ENCODE assay signal across 7 mouse cellular contexts in genomic region chr9:90700236-90701179, GRCm38 (mm10).
DNase-seq lines count a peak whose midpoint lies in the region; ATAC-seq and TF ChIP-seq lines count a peak whose summit lies in the region.

No protein-coding gene starts in this region.

- DNase-seq in liver, adult 2 months (ENCODE audit: extremely low read depth, low read depth, low spot score), result peak; percentile 45
- DNase-seq in cerebellum, adult 9-10 months, result peak; percentile 91
- no peak for DNase-seq in ovary, postnatal 36 days (ENCODE audit: low spot score)
- DNase-seq in testis, postnatal 14 days (ENCODE audit: low spot score), result no peak

- no peaks in the 10 kb centered on the region for H3K4me1 ChIP-seq in liver, adult 2 months (ENCODE audit: control insufficient read depth, insufficient read depth, low read length)
- H3K4me1 ChIP-seq in liver, embryonic 12.5 days, result no peaks in the 10 kb centered on the region
- peaks cover 5% of the 10 kb centered on the region; the same call in 1 of the 2 replicates for H3K4me1 ChIP-seq in neural tube, embryonic 15.5 days

- H3K79me2 ChIP-seq in liver, adult 2 months (ENCODE audit: control insufficient read depth, insufficient read depth, low read length), result no peaks in the 10 kb centered on the region

- no peak overlapping the region for H3K27ac ChIP-seq in liver, adult 2 months (replicated peaks; ENCODE audit: insufficient read depth, low read depth, low read length)
- H3K27ac ChIP-seq in liver, embryonic 12.5 days, result no peak overlapping the region
- peak overlapping the region; percentile 54 for H3K27ac ChIP-seq in neural tube, embryonic 15.5 days (replicated peaks)

- ATAC-seq in liver, embryonic 12.5 days, result no peak
- ATAC-seq in hematopoietic stem cell, adult 5-6 weeks (replicated peaks in 1 of 2; ENCODE audit: insufficient read depth in 1 of 2, low FRiP score in 2 of 2, low TSS enrichment in 1 of 2, low read depth in 1 of 2, poor library complexity in 2 of 2, severe bottlenecking in 2 of 2), result peak; percentile 62 to 73; a peak in 3 of 4 replicates
- peak; percentile 85 for ATAC-seq in neural tube, embryonic 15.5 days (ENCODE audit: low FRiP score)

- TF ChIP-seq POLR2A in liver, adult 2 months (IDR thresholded peaks at IDR 0.05; ENCODE audit: extremely low read depth, insufficient read depth, low read length), result no peak

- TF ChIP-seq CTCF in liver, adult 2 months (IDR thresholded peaks at IDR 0.05; ENCODE audit: low read depth, low read length), result 0 out of 2 replicates have a peak, but pooled peaks have one; percentile 5

- H3K4me2 ChIP-seq in liver, embryonic 12.5 days, result no peak overlapping the region
- no peak overlapping the region for H3K4me2 ChIP-seq in neural tube, embryonic 15.5 days

- H3K4me3 ChIP-seq in liver, adult 2 months (ENCODE audit: insufficient read depth, low read depth, low read length), result no peak overlapping the region
- H3K4me3 ChIP-seq in liver, embryonic 12.5 days, result no peak overlapping the region
- no peak overlapping the region for H3K4me3 ChIP-seq in neural tube, embryonic 15.5 days (replicated peaks)

- WGBS in liver, adult 2 months, result 48% methylated on average over 7 of the region's 7 CpGs
- 34% methylated on average over 7 of the region's 7 CpGs for WGBS in liver, embryonic 12.5 days (ENCODE audit: insufficient replicate concordance)
- WGBS in neural tube, embryonic 15.5 days, result 19% methylated on average over 7 of the region's 7 CpGs

- no peaks in the 10 kb centered on the region for H3K27me3 ChIP-seq in liver, adult 2 months (ENCODE audit: control insufficient read depth, insufficient read depth, low read length)
- H3K27me3 ChIP-seq in liver, embryonic 12.5 days (replicated peaks), result no peaks in the 10 kb centered on the region
- H3K27me3 ChIP-seq in neural tube, embryonic 15.5 days (replicated peaks), result peaks cover 8% of the 10 kb centered on the region; the same call in 1 of the 2 replicates

- no peaks in the 10 kb centered on the region for H3K9me3 ChIP-seq in liver, embryonic 12.5 days (replicated peaks)
- no peaks in the 10 kb centered on the region for H3K9me3 ChIP-seq in neural tube, embryonic 15.5 days (replicated peaks)

- no peaks in the 10 kb centered on the region for H3K36me3 ChIP-seq in liver, adult 2 months (ENCODE audit: control insufficient read depth, insufficient read depth, low read length)
- H3K36me3 ChIP-seq in liver, embryonic 12.5 days, result no peaks in the 10 kb centered on the region
- H3K36me3 ChIP-seq in neural tube, embryonic 15.5 days, result no peaks in the 10 kb centered on the region

- no peak overlapping the region for H3K9ac ChIP-seq in liver, adult 2 months (ENCODE audit: low read depth, low read length)
- no peak overlapping the region for H3K9ac ChIP-seq in liver, embryonic 12.5 days
- no peak overlapping the region for H3K9ac ChIP-seq in neural tube, embryonic 15.5 days (replicated peaks)

Comparison
In these comparisons a context has a peak if more than half of its experiments do, and no peak if none do; other contexts are left out.
1. DNase-seq: peak in liver, adult 2 months (single experiment) and cerebellum, adult 9-10 months (single experiment); none in ovary, postnatal 36 days (single experiment) and testis, postnatal 14 days (single experiment).